Mouse (Mus musculus): ENCODE measurements at regions not wholly inside any gene's neighbourhood (a gene's known extent, or its start where the extent isn't known, plus 50 kb on each side); places are given as distances from the start of the nearest gene placed in this dataset.
"Not testable (repeated sequence)": the region's sequence is repeated elsewhere in the genome, so short reads cannot be mapped to it uniquely, and the experiment has no call there.

DNA sequence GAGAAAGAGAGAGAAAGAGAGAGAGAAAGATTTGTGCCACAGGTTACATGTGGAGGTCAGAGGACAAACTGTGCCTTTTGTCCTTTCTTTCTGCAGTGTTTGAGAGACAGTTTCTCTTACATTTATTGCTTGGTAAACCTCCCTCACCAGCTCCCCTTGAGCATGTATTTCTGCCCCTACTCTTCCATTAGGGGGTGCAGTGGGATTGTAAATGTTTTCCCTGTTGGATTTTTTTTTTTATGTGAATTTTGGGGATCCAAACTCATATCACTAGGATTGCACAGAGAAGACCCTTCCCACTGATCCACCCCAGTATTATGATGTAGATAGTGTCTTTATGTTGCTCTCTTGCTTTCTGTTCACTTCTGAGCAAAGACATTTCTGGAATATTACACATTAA is 219.4 kb upstream of the Gnai1 start:
- CTCF ChIA-PET: interaction anchor here in 1 of 4 experiments (0.7 kb wide), 1 partner anchor 532 kb away, joined by 7 read pairs; no protein-coding TSS in a partner anchor
- POLR2A ChIA-PET: no interaction called here

GRCm38 (mm10) chr5:18565176-18565920 is 205.2 kb upstream of the Gnai1 start:
- CTCF ChIA-PET: not testable (repeated sequence)
- POLR2A ChIA-PET: interaction anchor here in 3 of 4 experiments (0.6 to 1.9 kb wide), 7 partner anchors 123 to 1604 kb away, joined by 3 to 9 read pairs (median 4); no protein-coding TSS in a partner anchor

DNA sequence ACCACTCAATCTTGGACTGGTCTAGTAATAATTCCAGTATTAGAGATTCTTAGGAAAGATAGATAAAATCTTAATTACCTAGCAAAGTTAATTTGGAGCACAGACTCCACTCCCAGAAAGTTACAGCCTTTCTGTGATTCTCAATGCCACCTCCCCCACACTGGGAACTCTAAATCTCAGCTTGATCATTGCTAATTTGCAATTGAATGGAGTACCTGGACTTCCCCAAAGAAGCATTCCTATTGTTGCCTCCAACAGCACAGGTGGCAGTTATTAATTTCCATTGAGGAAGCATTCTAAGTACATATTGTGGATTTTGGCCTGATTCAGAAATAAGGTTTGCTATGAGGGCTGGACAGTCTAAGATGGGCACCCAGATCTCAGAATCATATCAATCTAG is 204.1 kb upstream of the Gnai1 start:
- ChIA-PET POLR2A (interaction anchor here in 3 of 4 experiments (0.9 to 1.9 kb wide), 5 partner anchors 12 to 234 kb away, joined by 3 to 9 read pairs (median 3); no protein-coding TSS in a partner anchor), CTCF (no interaction called here)

- CTCF ChIA-PET: no interaction called here
- POLR2A ChIA-PET: interaction anchor here in 2 of 4 experiments (1.1 to 1.5 kb wide), 2 partner anchors 124 to 126 kb away, joined by 3 to 5 read pairs; no protein-coding TSS in a partner anchor
Measured at GRCm38 (mm10) chr5:18563073-18563472, 202.9 kb upstream of the Gnai1 start.

DNA sequence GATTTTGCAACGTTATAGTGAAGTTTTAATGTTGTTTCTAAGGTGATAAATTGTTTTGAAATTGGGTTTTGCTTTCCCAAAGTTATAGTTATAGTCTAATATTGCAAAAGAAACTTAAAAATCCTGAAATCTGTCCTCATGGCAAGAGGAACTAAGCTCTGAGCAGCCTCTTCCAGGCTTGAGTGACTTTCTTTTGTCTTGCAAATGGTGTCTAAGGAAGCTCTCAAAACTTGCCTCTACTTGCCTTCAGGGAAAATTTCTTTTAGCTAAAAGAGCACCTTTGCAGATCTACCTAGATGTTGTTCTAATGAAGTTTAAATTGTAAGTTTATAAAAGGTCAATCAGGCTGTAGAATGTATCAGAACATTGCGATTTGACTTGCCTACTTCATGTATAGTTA is 201.8 kb upstream of the Gnai1 start:
- ChIA-PET CTCF (no interaction called here), POLR2A (interaction anchor here in 2 of 4 experiments (1.1 to 1.5 kb wide), 8 partner anchors 13 to 592 kb away, joined by 3 to 5 read pairs (median 3); no protein-coding TSS in a partner anchor)

DNA sequence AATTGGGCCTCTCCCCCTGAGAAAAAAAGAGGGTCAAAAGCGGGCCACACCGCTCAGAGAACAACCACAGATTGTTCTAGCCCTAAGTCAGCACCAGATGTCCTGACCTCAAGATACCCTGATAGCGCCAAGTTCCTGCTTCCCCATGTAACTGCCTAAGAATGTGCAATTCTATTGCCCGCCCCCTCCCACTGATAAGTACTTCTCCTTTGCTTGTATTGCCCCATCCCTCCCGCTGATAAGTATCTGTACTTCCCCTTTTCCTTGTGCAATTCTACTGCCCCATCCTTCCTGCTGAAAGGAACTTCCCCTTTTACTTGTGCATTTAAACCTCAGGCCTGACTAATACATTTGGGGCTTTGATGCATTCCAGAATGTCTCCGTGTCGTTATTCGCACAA is 194.2 kb upstream of the Gnai1 start:
- POLR2A ChIA-PET, CTCF ChIA-PET: not testable (repeated sequence)

All from embryonic stem cell, embryonic (primary cell).